In the genomic region with DNA sequence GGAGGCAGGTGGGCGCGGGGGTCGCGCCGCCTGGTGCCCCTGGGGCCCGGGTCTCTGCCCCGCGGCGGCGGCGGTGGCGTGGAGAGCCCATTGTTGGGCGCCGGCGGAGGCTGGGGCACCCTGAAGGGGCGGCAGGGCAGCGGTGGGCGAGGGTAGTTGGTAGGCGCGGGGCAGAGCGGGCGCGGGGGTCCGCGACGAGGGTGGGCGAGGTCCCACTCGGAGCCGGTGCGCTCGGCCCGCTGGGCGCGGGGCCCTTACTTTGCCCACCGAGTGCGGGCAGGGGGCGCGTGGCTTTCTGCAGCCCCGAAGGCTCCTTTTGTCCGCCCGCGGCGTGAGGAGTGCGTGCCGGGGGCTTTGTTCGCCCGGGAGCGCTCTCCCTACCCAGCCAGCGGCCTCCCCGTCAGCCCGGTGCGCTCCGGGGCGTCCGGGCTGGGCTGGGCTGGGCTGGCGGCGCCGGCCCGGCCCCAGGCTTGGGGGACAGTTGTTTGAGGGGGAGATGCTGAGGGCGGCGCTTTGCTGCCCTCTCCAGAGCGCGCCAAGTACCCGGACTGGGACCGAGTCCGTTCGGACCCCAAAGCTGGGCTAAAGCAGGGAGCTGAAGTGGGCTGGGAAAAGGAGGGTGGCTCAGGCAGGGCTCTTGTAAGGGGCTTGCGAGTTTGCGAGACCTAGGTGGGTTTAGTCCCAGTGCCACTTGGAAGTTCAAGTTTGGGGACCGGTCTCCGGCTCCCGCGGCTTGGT, we compare ENCODE assay signal across 8 mouse cellular contexts. TPM values are rescaled to one million over a fixed set of nuclear protein-coding genes. Genes with fewer than 3 reads are reported as not detected.
A peak's percentile ranks its signal among the peaks of the same experiment; 100 is the strongest.
DNase-seq lines count a peak whose midpoint lies in the region; ATAC-seq and TF ChIP-seq lines count a peak whose summit lies in the region.

No protein-coding gene starts in this region.

- H3K4me1 ChIP-seq in megakaryocyte, embryonic 14.5 days = peaks cover 70% of the 10 kb centered on the region
- peaks cover 17% of the 10 kb centered on the region for H3K4me1 ChIP-seq in brown adipose tissue, adult 24 weeks (ENCODE audit: control insufficient read depth, insufficient read depth, insufficient read length, low read length)
- H3K4me1 ChIP-seq in heart, embryonic 16.5 days (ENCODE audit: control insufficient read depth, insufficient read depth, low read length) = peaks cover 52% of the 10 kb centered on the region
- H3K4me1 ChIP-seq in limb, embryonic 10.5 days = peaks cover 80% of the 10 kb centered on the region
- peaks cover 28% of the 10 kb centered on the region for H3K4me1 ChIP-seq in midbrain, postnatal 0 days (ENCODE audit: insufficient read depth, low read length)

- TF ChIP-seq CTCF in midbrain, postnatal 0 days (IDR thresholded peaks at IDR 0.05) = 0 out of 2 replicates have a peak, but pooled peaks have one; percentile 4

- H3K4me3 ChIP-seq in megakaryocyte, embryonic 14.5 days (replicated peaks) = peak overlapping the region; percentile 95
- peak overlapping the region; percentile 98 for H3K4me3 ChIP-seq in brown adipose tissue, adult 24 weeks (ENCODE audit: insufficient read depth, low read depth, low read length)
- H3K4me3 ChIP-seq in heart, embryonic 16.5 days (ENCODE audit: low read length) = peak overlapping the region; percentile 95
- H3K4me3 ChIP-seq in limb, embryonic 10.5 days = peak overlapping the region; percentile 92
- peak overlapping the region; percentile 96 for H3K4me3 ChIP-seq in midbrain, postnatal 0 days (ENCODE audit: low read depth, low read length)

- ATAC-seq in megakaryocyte, adult 5-6 weeks (ENCODE audit: poor library complexity, severe bottlenecking) = no peak
- ATAC-seq in heart, embryonic 16.5 days (replicated peaks; ENCODE audit: extremely low read depth, insufficient read depth, low FRiP score) = no peak
- peak; percentile 22; the same call in 1 of the 2 replicates for ATAC-seq in midbrain, postnatal 0 days (ENCODE audit: low FRiP score)

- H3K4me2 ChIP-seq in heart, embryonic 16.5 days (ENCODE audit: low read depth, low read length) = peak overlapping the region; percentile 87
- H3K4me2 ChIP-seq in midbrain, postnatal 0 days (ENCODE audit: low read depth, low read length, poor library complexity, severe bottlenecking) = peak overlapping the region; percentile 94

- no peak overlapping the region for H3K27ac ChIP-seq in brown adipose tissue, adult 24 weeks (replicated peaks; ENCODE audit: low read depth, low read length)
- peak overlapping the region; percentile 87 for H3K27ac ChIP-seq in heart, embryonic 16.5 days (ENCODE audit: low read length)
- peak overlapping the region; percentile 99 for H3K27ac ChIP-seq in limb, embryonic 10.5 days
- peak overlapping the region; percentile 88 for H3K27ac ChIP-seq in midbrain, postnatal 0 days (ENCODE audit: low read depth, low read length)

- H3K27me3 ChIP-seq in megakaryocyte, embryonic 14.5 days (replicated peaks) = no peaks in the 10 kb centered on the region
- H3K27me3 ChIP-seq in heart, embryonic 16.5 days (ENCODE audit: control insufficient read depth, insufficient read depth, low read length) = no peaks in the 10 kb centered on the region
- H3K27me3 ChIP-seq in limb, embryonic 10.5 days (ENCODE audit: low read depth, poor library complexity, severe bottlenecking) = no peaks in the 10 kb centered on the region
- H3K27me3 ChIP-seq in midbrain, postnatal 0 days (ENCODE audit: insufficient read depth, low read length) = no peaks in the 10 kb centered on the region

- peak; percentile 61 for DNase-seq in limb, embryonic 10.5 days (ENCODE audit: low spot score)
- no peak for DNase-seq in midbrain, postnatal 0 days (ENCODE audit: low spot score)
- no peak for DNase-seq in MN1 (ENCODE audit: low spot score)
- no peak for DNase-seq in right cerebral cortex, postnatal 4 days

- H3K9ac ChIP-seq in heart, embryonic 16.5 days (ENCODE audit: low read length) = peak overlapping the region; percentile 99
- peak overlapping the region; percentile 90 for H3K9ac ChIP-seq in midbrain, postnatal 0 days (replicated peaks; ENCODE audit: low read length, poor library complexity, severe bottlenecking)

- WGBS in heart, embryonic 16.5 days = under 1% methylated on average over 60 of the region's 73 CpGs
- under 1% methylated on average over 62 of the region's 73 CpGs for WGBS in limb, embryonic 10.5 days
- WGBS in midbrain, postnatal 0 days = under 1% methylated on average over 58 of the region's 73 CpGs

- H3K9me3 ChIP-seq in megakaryocyte, embryonic 14.5 days = no peaks in the 10 kb centered on the region
- H3K9me3 ChIP-seq in heart, embryonic 16.5 days (replicated peaks; ENCODE audit: control insufficient read depth, low read length) = no peaks in the 10 kb centered on the region
- H3K9me3 ChIP-seq in limb, embryonic 10.5 days (replicated peaks) = no peaks in the 10 kb centered on the region
- H3K9me3 ChIP-seq in midbrain, postnatal 0 days (ENCODE audit: low read length) = no peaks in the 10 kb centered on the region

- H3K36me3 ChIP-seq in megakaryocyte, embryonic 14.5 days (replicated peaks; ENCODE audit: low read length) = peaks cover 43% of the 10 kb centered on the region
- H3K36me3 ChIP-seq in heart, embryonic 16.5 days (ENCODE audit: control insufficient read depth, insufficient read depth) = peaks cover 18% of the 10 kb centered on the region
- H3K36me3 ChIP-seq in limb, embryonic 10.5 days = peaks cover 48% of the 10 kb centered on the region
- H3K36me3 ChIP-seq in midbrain, postnatal 0 days (ENCODE audit: insufficient read depth, low read length) = peaks cover 12% of the 10 kb centered on the region

RNA-seq across cellular contexts. Expression of gene Ssbp3, which starts 1.6 kb away (rescaled TPM):
- 179 and 200 TPM in 2 replicates for polyA plus RNA-seq in megakaryocyte, embryonic 14.5 days (2012; ENCODE audit: insufficient read depth, low replicate concordance)
- 26.2 and 27.6 TPM in 2 replicates for total RNA-seq in megakaryocyte, adult 5-6 weeks (2015)
- total RNA-seq in megakaryocyte, adult 5-6 weeks (2017) = 21.6 and 23.9 TPM in 2 replicates
- polyA plus RNA-seq in brown adipose tissue, adult 24 weeks (2012; ENCODE audit: insufficient read depth, insufficient read length, missing spikeins) = 31.3 and 36.4 TPM in 2 replicates
- polyA plus RNA-seq in heart, embryonic 16.5 days (2015; fragmentation: Nextera tagmentation; extraction: Ambion mirVana) = 51.2 and 52.9 TPM in 2 replicates
- 225 and 250 TPM in 2 replicates for polyA plus RNA-seq in limb, embryonic 10.5 days (2016; fragmentation: Nextera tagmentation; extraction: Ambion mirVana)
- total RNA-seq in midbrain, postnatal 0 days (2014; rRNA removed) = 172 and 176 TPM in 2 replicates
- 110 and 126 TPM in 2 replicates for polyA plus RNA-seq in midbrain, postnatal 0 days (2015; fragmentation: Nextera tagmentation; extraction: Ambion mirVana)
